Mouse (Mus musculus) adipocyte (in vitro differentiated cells): ENCODE data around the gene Pecam1.

Experiments
- DNase-seq: peaks from one replicate; pipeline ENCODE4 v3.0.0-alpha.2; 2016; ENCODE audit warnings: low spot score

Gene Pecam1

GRCm38 (mm10) chr11:106688375-106688774, 62.1 kb downstream of the Pecam1 start:
- DNase-seq, result no peak

DNA sequence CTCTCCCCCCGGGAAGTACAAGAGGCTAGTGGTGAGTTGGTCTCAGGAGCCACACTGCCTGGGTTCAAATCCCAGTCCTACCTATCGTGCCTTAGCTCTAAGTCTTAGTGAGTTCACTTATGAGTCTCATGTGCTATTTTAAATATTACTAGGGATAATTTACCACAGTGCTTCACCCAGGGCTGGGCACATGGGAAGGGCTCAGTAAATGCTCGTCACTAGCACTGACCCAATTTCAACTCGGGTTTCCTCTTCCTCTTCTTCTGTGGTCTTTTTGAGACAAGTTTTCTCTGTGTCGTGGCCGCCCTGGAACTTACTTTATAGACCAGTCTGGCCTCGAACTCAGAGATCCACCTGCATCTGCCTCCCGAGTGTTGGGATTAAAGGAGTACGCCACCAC, 63.1 kb downstream of the Pecam1 start:
- no peak for DNase-seq

DNA sequence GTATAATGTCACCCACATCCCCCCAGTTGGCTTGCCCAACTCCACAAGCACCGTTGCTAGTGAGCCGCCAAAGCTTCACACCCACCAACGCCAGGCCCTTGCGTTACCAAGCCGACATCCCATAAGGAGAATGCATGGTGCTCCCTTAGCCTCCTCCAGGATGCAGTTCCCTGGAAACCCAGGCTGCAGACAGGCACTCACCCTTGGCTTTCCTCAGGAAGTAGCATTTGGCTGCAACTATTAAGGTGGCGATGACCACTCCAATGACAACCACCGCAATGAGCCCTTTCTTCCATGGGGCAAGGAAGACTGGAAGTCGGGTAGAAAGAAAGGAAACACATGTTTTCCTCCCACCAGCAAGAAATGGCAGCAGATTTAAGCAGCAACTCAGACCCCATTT, 66.4 kb downstream of the Pecam1 start:
- no peak for DNase-seq

DNA sequence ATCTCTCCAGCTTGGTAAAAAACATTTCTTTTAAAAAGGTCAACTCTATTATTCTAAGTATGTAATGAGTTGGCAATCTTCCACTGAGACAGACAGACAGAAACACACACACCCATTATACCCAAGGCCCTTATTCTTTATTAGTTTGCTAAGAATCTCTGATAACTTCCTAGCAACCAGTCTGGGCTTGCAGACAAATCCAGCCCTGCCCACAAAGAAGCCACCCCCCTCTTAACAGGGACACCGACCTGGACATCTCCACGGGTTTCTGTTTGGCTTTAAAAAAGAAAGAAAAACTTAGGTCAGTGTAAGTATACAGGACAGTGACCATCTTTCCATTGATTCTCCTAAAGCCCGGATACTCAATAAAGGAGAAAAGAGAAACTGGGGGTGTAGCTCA, 67.1 kb downstream of the Pecam1 start:
- DNase-seq, result no peak

DNA sequence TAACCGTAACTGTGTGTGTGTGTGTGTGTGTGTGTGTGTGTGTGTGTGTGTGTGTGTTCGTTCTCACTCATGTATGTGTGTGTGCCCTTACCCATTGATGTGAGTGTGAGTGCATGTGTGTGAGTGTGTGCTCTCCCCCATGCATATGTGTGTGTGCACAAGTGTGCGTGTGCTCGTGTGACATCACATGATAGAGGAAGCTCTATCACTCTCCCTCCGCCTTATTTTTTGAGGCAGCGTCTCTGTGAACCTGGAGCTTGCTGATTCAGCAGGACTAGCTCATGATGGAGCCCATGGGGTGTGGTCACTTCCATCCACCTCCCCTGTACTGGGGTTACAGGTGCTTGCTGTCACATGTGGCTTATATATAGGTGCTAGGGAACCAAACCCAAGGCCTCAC, 69.3 kb downstream of the Pecam1 start:
- no peak for DNase-seq

GRCm38 (mm10) chr11:106679874-106680273, 70.6 kb downstream of the Pecam1 start:
- DNase-seq, result peak; percentile 60

GRCm38 (mm10) chr11:106677910-106678591, 72.4 kb downstream of the Pecam1 start:
- peak; percentile 98 for DNase-seq

DNA sequence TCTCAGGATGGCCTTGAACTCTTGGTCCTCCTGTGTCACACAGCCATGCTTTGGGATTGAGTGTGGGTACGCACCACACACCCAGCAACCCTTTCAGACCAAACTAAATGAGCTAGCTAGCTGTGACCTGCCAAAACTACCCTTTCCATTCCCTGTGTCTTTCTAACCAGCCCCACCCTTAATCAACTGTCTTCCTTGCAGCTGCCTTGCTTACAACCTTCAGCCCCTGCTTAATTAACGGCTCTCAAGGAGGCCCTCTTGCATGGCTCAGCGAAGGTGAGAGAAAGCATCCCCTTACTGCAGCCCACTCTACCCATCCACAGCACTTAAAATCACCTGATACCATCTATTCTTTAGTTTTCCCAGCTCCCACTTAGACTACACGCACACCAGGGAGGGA, 73.1 kb downstream of the Pecam1 start:
- no peak for DNase-seq

- no peak for DNase-seq
Measured at GRCm38 (mm10) chr11:106675875-106676274, 74.6 kb downstream of the Pecam1 start.

DNA sequence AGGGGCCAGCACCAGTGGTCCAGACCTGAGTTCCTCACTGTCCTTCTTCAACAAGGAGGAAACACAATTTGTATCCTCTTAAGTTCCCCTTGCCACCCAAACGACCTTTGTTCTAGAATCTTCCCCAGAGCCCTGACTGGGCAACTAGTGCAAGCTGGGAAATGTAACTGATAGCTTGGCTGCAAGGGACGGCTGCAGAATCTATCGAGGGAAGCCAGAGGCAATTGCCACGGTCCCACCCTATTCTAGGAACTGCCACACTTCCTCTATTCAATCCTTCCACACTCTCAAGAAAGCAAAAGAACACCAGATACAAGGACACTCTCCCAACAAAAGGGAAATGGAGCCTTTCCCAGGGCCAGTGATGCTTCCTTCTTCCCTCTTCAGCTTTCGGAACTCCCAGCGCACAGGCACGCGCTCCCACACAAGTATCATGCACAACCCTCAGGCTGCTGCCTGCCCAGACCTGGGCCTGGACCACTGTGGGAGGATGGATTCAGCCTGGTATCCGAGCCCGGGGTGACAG, 75.2 kb downstream of the Pecam1 start:
- DNase-seq, result peak; percentile 73

- DNase-seq, result peak; percentile 85
Measured at GRCm38 (mm10) chr11:106674612-106675153, 75.7 kb downstream of the Pecam1 start.

GRCm38 (mm10) chr11:106673727-106674611, 76.5 kb downstream of the Pecam1 start:
- no peak for DNase-seq

DNA sequence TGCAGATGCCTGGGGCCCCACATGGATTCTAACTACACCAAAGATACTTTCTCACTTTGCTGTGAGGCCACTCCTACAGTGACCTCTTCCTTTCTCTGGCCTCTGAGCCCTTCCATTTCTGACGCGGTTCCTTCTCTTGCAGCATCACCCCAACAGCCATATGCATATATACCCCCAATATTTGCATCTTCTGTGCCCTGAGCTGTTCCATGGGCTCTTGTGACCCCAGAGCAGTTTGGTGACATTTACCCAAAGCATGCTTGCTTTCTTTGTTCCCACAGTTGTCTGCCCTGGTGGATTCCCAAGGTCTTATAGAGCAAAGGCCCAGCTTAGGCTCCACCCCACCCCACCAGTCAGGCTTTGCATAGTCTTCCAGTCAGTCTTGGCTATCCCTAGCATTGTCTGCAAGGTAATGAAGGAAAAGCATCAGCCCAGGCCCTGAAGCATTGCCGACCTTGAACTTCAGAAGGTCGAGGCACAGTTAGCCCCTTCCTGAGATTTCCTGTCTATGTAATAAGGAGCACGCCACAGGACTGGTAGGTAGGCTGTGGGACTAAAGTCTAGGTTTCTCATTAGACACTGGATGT, 77.4 kb downstream of the Pecam1 start:
- DNase-seq, result no peak

GRCm38 (mm10) chr11:106671801-106672200, 78.6 kb downstream of the Pecam1 start:
- no peak for DNase-seq

GRCm38 (mm10) chr11:106670951-106671478, 79.4 kb downstream of the Pecam1 start:
- DNase-seq, result no peak

DNA sequence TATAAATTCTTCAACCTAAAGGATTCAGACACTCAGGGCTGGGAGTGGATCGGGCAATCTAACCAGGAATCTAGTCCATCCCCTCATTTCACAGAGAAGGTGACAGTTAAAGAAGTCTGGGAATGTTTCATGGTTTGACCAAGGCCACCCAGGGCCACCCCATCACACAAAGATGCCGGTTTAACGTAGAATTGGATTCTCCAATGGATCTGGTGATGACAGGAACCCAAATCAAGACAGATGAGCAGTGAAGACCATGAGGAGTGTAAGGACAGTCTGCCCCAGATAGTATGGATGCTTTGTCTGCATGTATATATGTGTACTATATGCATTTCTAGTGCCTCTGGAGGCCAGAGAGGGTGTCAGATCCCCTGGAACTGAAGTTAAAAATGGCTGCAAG, 80.2 kb downstream of the Pecam1 start:
- DNase-seq, result no peak

GRCm38 (mm10) chr11:106669873-106670173, 80.6 kb downstream of the Pecam1 start:
- DNase-seq, result no peak

GRCm38 (mm10) chr11:106669102-106669872, 81.1 kb downstream of the Pecam1 start:
- no peak for DNase-seq

DNA sequence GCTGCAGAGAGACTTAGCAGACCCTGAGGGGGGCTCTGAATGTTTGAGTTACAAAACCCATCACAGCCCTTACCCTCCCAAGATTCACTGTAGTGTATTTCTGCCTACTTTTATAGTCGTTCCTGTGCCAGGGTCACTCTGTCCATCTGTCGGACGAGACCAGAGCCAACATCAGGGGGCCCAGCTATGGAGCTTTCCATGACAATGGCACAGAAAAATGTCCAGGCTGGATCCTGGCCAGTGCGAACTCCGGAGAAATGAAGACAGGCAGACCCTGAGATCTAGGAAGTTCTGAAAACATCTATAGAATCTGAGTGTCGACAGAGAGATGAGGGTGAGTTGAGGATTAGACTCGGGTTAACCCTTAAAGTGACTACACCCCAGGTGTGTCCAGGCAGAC, 82.1 kb downstream of the Pecam1 start:
- no peak for DNase-seq

DNA sequence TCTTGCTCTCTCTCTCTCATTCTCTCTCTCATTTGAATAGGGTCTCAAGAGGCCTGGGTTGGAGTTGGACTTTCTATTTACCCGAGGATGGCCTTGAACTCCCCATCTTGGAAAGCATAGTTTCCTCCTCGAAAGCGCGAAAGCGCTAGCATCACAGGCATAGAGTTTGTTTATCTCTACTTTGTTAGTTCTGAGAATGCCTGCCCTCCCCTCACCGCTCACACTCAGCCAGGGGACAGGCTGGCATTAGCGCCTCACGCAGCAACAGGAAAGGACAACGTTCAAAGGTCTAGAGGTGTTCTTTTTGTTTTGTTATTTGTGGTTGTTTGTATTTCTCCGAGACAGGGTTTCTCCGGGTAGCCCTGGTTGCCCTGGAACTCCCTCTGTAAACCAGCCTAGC, 82.6 kb downstream of the Pecam1 start:
- DNase-seq, result no peak

- DNase-seq, result no peak
Measured at GRCm38 (mm10) chr11:106666470-106667107, 83.8 kb downstream of the Pecam1 start.
